Mouse (Mus musculus) heart, postnatal 0 days (tissue): ENCODE data around the gene Dgkb. TPM values are rescaled to one million over a fixed set of nuclear protein-coding genes. Genes with fewer than 3 reads are reported as not detected.

Source experiments
- ATAC-seq: fragments of 200-750 bp; cut with Nextera tagmentation; 2 replicates; pipeline ENCODE4 v1.8.0; 2017; ENCODE audit warnings: low read depth, moderate number of reproducible peaks, moderate library complexity; ENCODE audit not compliant: insufficient read depth
- DNase-seq: peaks from one replicate; pipeline ENCODE4 v3.0.0-alpha.2; 2016; ENCODE audit warnings: low spot score
- H3K27ac ChIP-seq: fragments of 300-500 bp; sonication (generic); 2 replicates; pipeline ENCODE4 v1.5.1; 2014; ENCODE audit warnings: low read depth, mild to moderate bottlenecking
- H3K27me3 ChIP-seq: fragments of 300-500 bp; sonication (generic); 2 replicates; pipeline ENCODE4 v1.6.1; 2014; ENCODE audit warnings: low read length, mixed read lengths; ENCODE audit not compliant: control insufficient read depth, insufficient read depth
- H3K36me3 ChIP-seq: fragments of 300-500 bp; sonication (generic); replicated peaks from 2 replicates; pipeline ENCODE4 v1.6.1; 2014; ENCODE audit warnings: low read length, mixed read lengths; ENCODE audit not compliant: control insufficient read depth, insufficient read depth
- H3K4me1 ChIP-seq: fragments of 300-500 bp; sonication (generic); 2 replicates; pipeline ENCODE4 v1.6.1; 2014; ENCODE audit warnings: antibody characterized with exemption; ENCODE audit not compliant: control insufficient read depth, insufficient read depth
- H3K4me2 ChIP-seq: fragments of 300-500 bp; sonication (generic); 2 replicates; pipeline ENCODE4 v1.6.1; 2014; ENCODE audit warnings: low read depth, mild to moderate bottlenecking, low read length, moderate library complexity
- H3K4me3 ChIP-seq: fragments of 300-500 bp; sonication (generic); 2 replicates; pipeline ENCODE4 v1.5.1; 2014; ENCODE audit warnings: low read depth, low read length
- H3K9ac ChIP-seq: fragments of 300-500 bp; sonication (generic); replicated peaks from 2 replicates; pipeline ENCODE4 v1.6.1; 2014; ENCODE audit warnings: low read depth, low read length, mixed read lengths
- H3K9me3 ChIP-seq: fragments of 300-500 bp; sonication (generic); replicated peaks from 2 replicates; pipeline ENCODE4 v1.6.1; 2016; ENCODE audit warnings: low read length; ENCODE audit not compliant: control insufficient read depth
- CTCF ChIP-seq: IDR thresholded peaks from 2 replicates; pipeline ENCODE4 v1.5.1; 2016; ENCODE audit warnings: antibody characterized with exemption, control low read depth, low read depth
- EP300 ChIP-seq: IDR thresholded peaks from 2 replicates; pipeline ENCODE4 v1.6.1; 2016; ENCODE audit warnings: antibody characterized with exemption, low read depth
- WGBS: fragments of 180-500 bp; shearing (Covaris S2); extraction: QIAGEN DNeasy Blood & Tissue Kit; methylation state at CpG from one replicate; pipeline ENCODE4 v1.1.7; 2014; 5-methylcytosine and 5-hydroxymethylcytosine counted together
- polyA plus RNA-seq: library from polyadenylated mRNA; unstranded; fragments of >200 nt; fragmentation: Nextera tagmentation; extraction: Ambion mirVana; gene quantifications from 2 replicates; pipeline ENCODE4 v1.2.1, GENCODE M21; 2015
- total RNA-seq: library from RNA; depleted of rRNA; stranded (reverse); fragments of >200 nt; gene quantifications from 2 replicates; pipeline ENCODE4 v1.2.3, GENCODE M21; 2014; ENCODE audit warnings: low replicate concordance

Dgkb gene
- total and polyA plus RNA-seq, 2 experiments from 2014 or later = 0.20 TPM; not detected in 1

GRCm38 (mm10) chr12:38600165-38600845, 782.8 kb downstream of the Dgkb start:
- H3K4me3 ChIP-seq = no peak overlapping the region

GRCm38 (mm10) chr12:38608104-38608503, 790.6 kb downstream of the Dgkb start:
- TF ChIP-seq EP300 = no peak
- TF ChIP-seq CTCF = no peak
- no peak for ATAC-seq

More at GRCm38 (mm10) chr12:38600165-38600845, 782.8 kb downstream of the Dgkb start:
- Histone ChIP-seq H3K9me3 (no peaks in the 10 kb centered on the region), H3K36me3 (no peaks in the 10 kb centered on the region), H3K27me3 (no peaks in the 10 kb centered on the region), H3K9ac (no peak overlapping the region), H3K4me2 (no peak overlapping the region), H3K27ac (no peak overlapping the region), H3K4me1 (no peaks in the 10 kb centered on the region)
- no peak for DNase-seq
- 87% methylated on average over 3 of the region's 3 CpGs for WGBS
- no peak for ATAC-seq
- no peak for TF ChIP-seq CTCF
- no peak for TF ChIP-seq EP300

GRCm38 (mm10) chr12:38668265-38668664, 850.7 kb downstream of the Dgkb start:
- Histone ChIP-seq H3K9me3 (no peaks in the 10 kb centered on the region), H3K27ac (no peak overlapping the region), H3K4me2 (no peak overlapping the region), H3K4me3 (no peak overlapping the region), H3K4me1 (no peaks in the 10 kb centered on the region), H3K27me3 (no peaks in the 10 kb centered on the region), H3K9ac (no peak overlapping the region), H3K36me3 (no peaks in the 10 kb centered on the region)
- DNase-seq (no peak), ATAC-seq (no peak)
- 38% methylated on average over 3 of the region's 3 CpGs for WGBS
- TF ChIP-seq CTCF (no peak), EP300 (no peak)

More at GRCm38 (mm10) chr12:38608104-38608503, 790.6 kb downstream of the Dgkb start:
- no peak overlapping the region for H3K4me3 ChIP-seq
- no peak overlapping the region for H3K4me2 ChIP-seq
- no peaks in the 10 kb centered on the region for H3K36me3 ChIP-seq
- DNase-seq = no peak
- 63% methylated on average over 1 of the region's 1 CpGs for WGBS
- H3K9ac ChIP-seq = no peak overlapping the region
- no peaks in the 10 kb centered on the region for H3K9me3 ChIP-seq
- H3K27me3 ChIP-seq = no peaks in the 10 kb centered on the region
- no peaks in the 10 kb centered on the region for H3K4me1 ChIP-seq
- H3K27ac ChIP-seq = no peak overlapping the region
